Mouse (Mus musculus): ENCODE measurements around the gene Soga3.

- TF ChIP-seq GATA1 (IDR thresholded peaks at IDR 0.05; ENCODE audit: low read length) (no peak), TAL1 (IDR thresholded peaks at IDR 0.05; ENCODE audit: low read length) (no peak)
Measured at GRCm38 (mm10) chr10:29144612-29145405, 1.2 kb downstream of the Soga3 start.
